Mouse (Mus musculus) megakaryocyte, embryonic 14.5 days (primary cell): ENCODE measurements around the gene Olfr1262. TPM values are rescaled to one million over a fixed set of nuclear protein-coding genes. Genes with fewer than 3 reads are reported as not detected.

ENCODE experiments used
- H3K27me3 ChIP-seq: replicated peaks from 2 replicates; pipeline ENCODE3; 2012; ENCODE audit warnings: inconsistent platforms
- H3K36me3 ChIP-seq: replicated peaks from 2 replicates; pipeline ENCODE3; 2012; ENCODE audit warnings: low read length, inconsistent platforms, mixed read lengths
- H3K4me1 ChIP-seq: 2 replicates; pipeline ENCODE4 v1.6.1; 2012; ENCODE audit warnings: inconsistent platforms
- H3K4me3 ChIP-seq: replicated peaks from 2 replicates; pipeline ENCODE3; 2012; ENCODE audit warnings: moderate library complexity, mild to moderate bottlenecking, inconsistent platforms
- H3K9me3 ChIP-seq: 2 replicates; pipeline ENCODE4 v1.6.1; 2012; ENCODE audit warnings: inconsistent platforms
- FLI1 ChIP-seq: IDR thresholded peaks from 2 replicates; pipeline ENCODE4 v1.6.1; 2012; ENCODE audit warnings: low read length, inconsistent platforms, mixed read lengths
- GATA1 ChIP-seq: IDR thresholded peaks from 3 replicates; pipeline ENCODE4 v1.6.1; 2012; ENCODE audit warnings: mixed read lengths, low read length, inconsistent platforms, borderline replicate concordance
- polyA plus RNA-seq: library from polyadenylated mRNA; stranded (reverse); fragments of >175 nt; gene quantifications from 2 replicates; pipeline ENCODE4 v1.2.3, GENCODE M21; 2012; ENCODE audit warnings: low replicate concordance; ENCODE audit not compliant: insufficient read depth

Olfr1262 gene
- not detected in 2 replicates for polyA plus RNA-seq

DNA sequence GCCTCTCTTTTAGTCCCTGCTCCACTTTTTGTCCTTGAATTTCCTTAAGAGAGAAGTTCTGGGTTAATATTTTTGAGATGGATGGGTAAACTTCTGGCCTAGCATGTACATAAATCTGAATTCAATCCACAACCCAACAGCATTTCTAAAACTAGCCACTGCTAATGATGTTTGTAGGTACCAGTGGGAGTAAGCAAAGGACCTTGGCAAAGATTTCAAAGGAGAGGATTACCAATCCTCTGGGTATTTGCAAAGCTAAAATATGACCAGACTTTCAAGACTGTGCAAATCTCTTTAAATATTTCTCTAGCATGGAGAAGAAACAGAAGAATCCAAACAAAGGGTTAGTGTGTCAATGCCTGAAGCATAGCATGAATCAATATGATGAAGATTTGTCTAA lies at the start of gene Olfr1262:
Gene Olfr1262, plus strand, starts transcription at position 301 of the 400 bp plus-strand sequence.
- H3K9me3 ChIP-seq = no peaks in the 10 kb centered on the region
- H3K27me3 ChIP-seq = no peaks in the 10 kb centered on the region
- H3K36me3 ChIP-seq = no peaks in the 10 kb centered on the region
- no peak for TF ChIP-seq FLI1
- no peak for TF ChIP-seq GATA1
- no peak within 1 kb of the TSS for H3K4me3 ChIP-seq
- no peaks in the 10 kb centered on the region for H3K4me1 ChIP-seq

DNA sequence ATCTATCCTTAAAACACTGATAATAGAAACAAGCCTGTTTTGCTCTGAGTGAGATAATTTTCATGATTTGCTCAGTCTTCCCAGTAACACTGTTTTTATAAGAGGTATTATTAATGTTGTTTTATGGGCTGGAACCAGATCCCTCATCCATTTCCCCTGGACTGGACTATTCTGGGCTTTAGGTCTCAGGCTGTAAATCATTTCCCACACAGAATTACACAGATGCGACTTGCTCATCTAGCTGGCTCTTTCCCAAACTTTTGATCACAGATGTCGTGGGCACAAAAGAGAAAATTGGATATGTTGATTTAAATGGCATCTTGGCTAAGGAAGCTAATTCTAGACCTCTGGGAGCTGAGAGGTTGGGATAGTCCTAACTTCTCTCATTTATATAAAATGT lies 25.8 kb upstream of the Olfr1262 start, which contains the start of gene Olfr1260:
Gene Olfr1260, plus strand, starts transcription at position 157 of the 400 bp plus-strand sequence.
- Histone ChIP-seq H3K9me3 (no peaks in the 10 kb centered on the region), H3K27me3 (no peaks in the 10 kb centered on the region), H3K36me3 (no peaks in the 10 kb centered on the region), H3K4me1 (no peaks in the 10 kb centered on the region), H3K4me3 (no peak within 1 kb of the TSS)
- TF ChIP-seq FLI1 (no peak), GATA1 (no peak)

DNA sequence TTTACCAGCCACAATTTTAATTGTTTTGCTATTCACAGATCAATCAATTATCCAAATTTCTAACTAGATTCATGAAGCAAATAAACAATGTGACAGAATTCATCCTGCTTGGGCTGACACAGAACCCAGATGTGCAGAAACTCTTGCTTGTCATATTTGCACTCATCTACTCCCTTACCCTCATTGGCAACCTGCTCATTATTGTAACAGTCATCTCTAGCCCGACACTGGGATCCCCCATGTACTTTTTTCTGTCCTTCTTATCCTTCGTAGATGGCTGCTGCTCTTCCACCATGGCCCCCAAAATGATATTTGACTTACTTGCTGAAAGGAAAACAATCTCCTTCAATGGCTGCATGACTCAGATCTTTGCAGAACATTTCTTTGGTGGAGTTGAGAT lies 22.2 kb upstream of the Olfr1262 start:
- Histone ChIP-seq H3K9me3 (no peaks in the 10 kb centered on the region), H3K4me3 (no peak overlapping the region), H3K27me3 (no peaks in the 10 kb centered on the region), H3K36me3 (no peaks in the 10 kb centered on the region), H3K4me1 (no peaks in the 10 kb centered on the region)
- no peak for TF ChIP-seq GATA1
- no peak for TF ChIP-seq FLI1

DNA sequence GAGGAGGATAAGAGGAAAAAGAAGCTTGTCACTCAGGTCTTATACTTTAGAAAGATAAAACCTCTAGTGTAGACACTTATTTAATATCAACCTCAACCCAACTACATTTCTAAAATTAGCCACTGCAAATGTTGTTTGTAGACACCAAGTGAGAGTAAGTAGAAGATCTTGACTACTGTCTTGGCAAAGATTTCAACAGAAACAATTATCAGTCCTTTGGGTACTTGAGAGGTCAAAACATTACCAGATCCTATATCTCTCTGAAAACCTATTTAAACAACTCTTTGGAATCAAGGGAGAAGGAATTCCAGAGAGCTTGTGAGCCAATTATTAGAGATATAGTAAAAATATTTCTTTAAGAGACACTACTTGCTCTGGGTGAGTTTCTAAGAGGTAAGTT lies 9.0 kb upstream of the Olfr1262 start, which contains the start of gene Olfr1261:
Gene Olfr1261, plus strand, starts transcription at position 301 of the 400 bp plus-strand sequence.
- Histone ChIP-seq H3K4me3 (no peak within 1 kb of the TSS), H3K36me3 (no peaks in the 10 kb centered on the region), H3K9me3 (no peaks in the 10 kb centered on the region), H3K4me1 (no peaks in the 10 kb centered on the region), H3K27me3 (no peaks in the 10 kb centered on the region)
- no peak for TF ChIP-seq FLI1
- TF ChIP-seq GATA1 = no peak

DNA sequence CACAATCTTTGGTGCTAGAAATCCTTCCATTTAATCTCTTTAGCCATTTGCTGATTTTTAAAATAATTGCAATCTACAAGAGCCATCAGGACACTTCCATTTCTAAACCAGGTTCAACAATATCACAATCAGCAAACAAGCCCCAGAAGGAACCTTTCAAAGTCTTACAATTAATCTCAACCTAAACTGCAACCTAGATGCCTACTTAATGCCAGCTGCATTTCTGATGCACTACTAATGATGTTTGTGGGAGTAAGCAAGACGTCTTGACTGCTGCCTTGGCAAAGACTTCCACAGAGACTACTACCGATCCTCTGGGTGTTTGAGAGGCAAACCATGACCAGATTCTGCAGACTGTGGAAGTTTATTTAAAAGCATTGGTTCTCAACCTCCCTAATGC lies 11.9 kb downstream of the Olfr1262 start, which contains the start of gene Olfr1263:
Gene Olfr1263, plus strand, starts transcription at position 301 of the 400 bp plus-strand sequence.
- Histone ChIP-seq H3K9me3 (no peaks in the 10 kb centered on the region), H3K4me1 (no peaks in the 10 kb centered on the region), H3K36me3 (no peaks in the 10 kb centered on the region), H3K27me3 (no peaks in the 10 kb centered on the region), H3K4me3 (no peak within 1 kb of the TSS)
- no peak for TF ChIP-seq GATA1
- no peak for TF ChIP-seq FLI1

DNA sequence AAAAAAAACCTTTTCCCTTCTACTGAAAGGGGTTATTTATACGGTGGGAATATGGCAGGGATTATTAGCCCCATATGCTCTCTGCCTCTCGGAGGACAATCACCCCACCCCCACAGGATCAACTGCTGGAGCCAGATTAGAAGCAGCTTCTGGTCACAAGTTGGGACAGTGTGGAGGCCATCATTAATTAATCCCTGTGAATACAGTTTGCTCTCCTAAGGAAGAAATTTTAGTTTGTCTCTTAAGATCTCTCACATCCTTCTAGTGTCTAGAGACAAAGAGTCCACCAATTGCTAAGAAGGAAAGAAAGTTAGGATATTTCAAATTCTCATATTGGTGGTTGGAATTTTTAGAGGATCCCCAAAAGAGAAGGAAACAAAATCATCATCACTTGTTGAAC lies 25.5 kb downstream of the Olfr1262 start, which contains the start of gene Olfr1264:
Gene Olfr1264, minus strand, starts transcription at position 101 of the 400 bp plus-strand sequence.
- TF ChIP-seq FLI1 (no peak), GATA1 (no peak)
- Histone ChIP-seq H3K9me3 (0 out of 2 replicates have a peak, but pooled peaks cover 3% of the 10 kb centered on the region), H3K4me1 (no peaks in the 10 kb centered on the region; the same call in 1 of the 2 replicates), H3K36me3 (no peaks in the 10 kb centered on the region), H3K27me3 (no peaks in the 10 kb centered on the region), H3K4me3 (no peak within 1 kb of the TSS)

DNA sequence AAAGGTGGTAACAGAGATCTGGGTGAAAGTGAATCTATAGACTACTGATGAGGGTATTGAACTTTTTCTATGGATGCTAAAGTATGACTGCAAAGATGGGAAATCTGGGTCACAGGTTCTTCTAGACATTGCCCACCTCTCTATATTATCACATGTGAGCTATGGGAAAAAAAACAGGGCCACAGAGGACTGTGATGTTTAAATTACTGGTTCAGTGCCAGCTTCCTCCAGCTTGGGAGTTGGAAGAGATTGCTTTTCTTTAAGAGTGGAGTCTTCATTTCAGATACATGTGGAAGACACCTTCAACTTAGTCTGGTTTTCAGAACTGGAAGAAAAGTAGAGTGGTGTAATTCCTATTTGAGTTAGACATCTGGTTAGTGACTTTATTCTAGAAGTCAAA lies 35.1 kb downstream of the Olfr1262 start, which contains the start of gene Olfr1265:
Gene Olfr1265, plus strand, starts transcription at position 301 of the 400 bp plus-strand sequence.
- Histone ChIP-seq H3K27me3 (no peaks in the 10 kb centered on the region), H3K4me1 (no peaks in the 10 kb centered on the region), H3K36me3 (no peaks in the 10 kb centered on the region), H3K4me3 (no peak within 1 kb of the TSS), H3K9me3 (0 out of 2 replicates have a peak, but pooled peaks cover 4% of the 10 kb centered on the region)
- TF ChIP-seq GATA1 = no peak

Other genes starting within 250 kb of the Olfr1262 start
- not detected in 2 replicates for gene Olfr1253, start 243.1 kb upstream of the Olfr1262 start, polyA plus RNA-seq
- not detected in 2 replicates for gene Olfr1254, start 206.5 kb upstream of the Olfr1262 start, polyA plus RNA-seq
- not detected in 2 replicates for gene Olfr1255, start 188.1 kb upstream of the Olfr1262 start, polyA plus RNA-seq
- not detected in 2 replicates for gene Olfr1256, start 158.6 kb upstream of the Olfr1262 start, polyA plus RNA-seq
- gene Olfr48, start 151.9 kb upstream of the Olfr1262 start, polyA plus RNA-seq = not detected in 2 replicates
- gene Olfr1257, start 121.7 kb upstream of the Olfr1262 start, polyA plus RNA-seq = not detected in 2 replicates
- not detected in 2 replicates for gene Olfr1258, start 72.8 kb upstream of the Olfr1262 start, polyA plus RNA-seq
- not detected in 2 replicates for gene Olfr1259, start 51.5 kb upstream of the Olfr1262 start, polyA plus RNA-seq
- gene Olfr1260, start 25.8 kb upstream of the Olfr1262 start, polyA plus RNA-seq = not detected in 2 replicates
- gene Olfr1261, start 8.9 kb upstream of the Olfr1262 start, polyA plus RNA-seq = 0.52 TPM in 1 of 2 replicates, not detected in the other
- not detected in 2 replicates for gene Olfr1263, start 12.0 kb downstream of the Olfr1262 start, polyA plus RNA-seq
- not detected in 2 replicates for gene Olfr1264, start 25.4 kb downstream of the Olfr1262 start, polyA plus RNA-seq
- gene Olfr1265, start 35.2 kb downstream of the Olfr1262 start, polyA plus RNA-seq = not detected in 2 replicates
- not detected in 2 replicates for gene Olfr140, start 63.4 kb downstream of the Olfr1262 start, polyA plus RNA-seq
- not detected in 2 replicates for gene Olfr1269, start 121.3 kb downstream of the Olfr1262 start, polyA plus RNA-seq
- gene Olfr32, start 142.2 kb downstream of the Olfr1262 start, polyA plus RNA-seq = not detected in 2 replicates
- not detected in 2 replicates for gene Olfr1270, start 152.9 kb downstream of the Olfr1262 start, polyA plus RNA-seq
- not detected in 2 replicates for gene Olfr1506, start 224.3 kb downstream of the Olfr1262 start, polyA plus RNA-seq